Mouse (Mus musculus): Measurements from ENCODE around the gene Ice2. TPM values are rescaled to one million over a fixed set of nuclear protein-coding genes. Genes with fewer than 3 reads are reported as not detected.

Ice2 gene
- polyA plus RNA-seq, 1 experiment: 2.9 TPM

- no peak overlapping the region for H3K4me3 ChIP-seq (ENCODE audit: control insufficient read depth, low read depth, low read length)
Observed at GRCm38 (mm10) chr9:69457747-69458625, 60.3 kb downstream of the Ice2 start.

DNA sequence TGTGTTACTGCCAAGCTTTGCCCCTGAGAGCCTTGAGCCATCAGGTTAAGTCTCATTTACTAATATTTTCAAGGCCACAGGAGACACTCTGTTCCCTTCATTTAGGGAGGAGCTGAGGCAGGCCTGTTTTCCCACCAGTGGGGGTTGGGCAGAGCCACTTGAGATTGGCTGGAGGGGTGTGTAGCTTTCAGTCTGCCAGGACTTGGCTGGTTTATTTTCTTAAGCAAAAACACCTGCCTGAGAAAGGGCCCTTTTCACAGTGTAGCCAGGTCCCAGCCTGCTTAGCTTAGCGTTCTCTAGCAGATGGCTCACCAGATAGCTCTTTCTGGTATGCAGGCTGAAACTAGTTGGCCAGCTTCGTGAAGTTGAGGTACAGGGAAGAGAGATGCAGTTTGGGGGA is 61.3 kb downstream of the Ice2 start:
- Histone ChIP-seq H3K27ac (ENCODE audit: control insufficient read depth, insufficient read depth, low read depth, low read length) (peak overlapping the region; percentile 57), H3K4me1 (ENCODE audit: control insufficient read depth, insufficient read depth, low read length) (peaks cover 27% of the 10 kb centered on the region), H3K36me3 (ENCODE audit: control insufficient read depth, insufficient read depth, low read length) (no peaks in the 10 kb centered on the region)

More at GRCm38 (mm10) chr9:69457747-69458625, 60.3 kb downstream of the Ice2 start:
- no peak for TF ChIP-seq POLR2A (IDR thresholded peaks at IDR 0.05; ENCODE audit: control insufficient read depth, low read depth, low read length)
- no peak for TF ChIP-seq CTCF (IDR thresholded peaks at IDR 0.05; ENCODE audit: control insufficient read depth, insufficient read depth, insufficient replicate concordance, low read depth, low read length)
- peaks cover 32% of the 10 kb centered on the region for H3K4me1 ChIP-seq (ENCODE audit: control insufficient read depth, insufficient read depth, low read length)
- H3K27me3 ChIP-seq (ENCODE audit: control insufficient read depth, insufficient read depth, low read length): no peaks in the 10 kb centered on the region
- no peaks in the 10 kb centered on the region for H3K36me3 ChIP-seq (ENCODE audit: control insufficient read depth, insufficient read depth, low read length)
- H3K27ac ChIP-seq (ENCODE audit: control insufficient read depth, insufficient read depth, low read depth, low read length): peak overlapping the region; percentile 79

DNA sequence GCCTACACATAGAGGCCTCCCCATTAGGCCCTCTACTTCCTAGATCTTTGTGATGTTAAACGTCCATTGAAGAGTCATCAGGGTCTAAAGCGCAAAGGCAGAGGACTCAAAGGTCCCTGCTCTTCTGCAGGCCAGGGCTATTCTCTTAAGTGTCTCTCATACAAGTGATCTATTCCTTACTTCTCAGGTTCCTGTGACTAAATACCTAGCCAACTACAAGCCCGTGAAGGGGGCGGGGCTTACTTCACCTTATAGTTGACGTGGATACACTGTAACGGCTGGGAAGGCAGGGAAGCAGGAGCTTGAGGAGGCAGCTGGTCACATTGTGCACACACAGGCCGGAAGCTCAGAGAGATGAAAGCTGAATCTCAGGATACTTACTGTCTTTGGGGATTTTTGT is 62.2 kb downstream of the Ice2 start:
- H3K36me3 ChIP-seq (ENCODE audit: control insufficient read depth, insufficient read depth, low read length): no peaks in the 10 kb centered on the region
- peak overlapping the region; percentile 32 for H3K4me3 ChIP-seq (ENCODE audit: control insufficient read depth, low read depth, low read length)
- TF ChIP-seq POLR2A (IDR thresholded peaks at IDR 0.05; ENCODE audit: control insufficient read depth, low read depth, low read length) (peak; percentile 26; the same call in 1 of the 2 replicates), CTCF (IDR thresholded peaks at IDR 0.05; ENCODE audit: control insufficient read depth, insufficient read depth, insufficient replicate concordance, low read depth, low read length) (no peak)
- no peaks in the 10 kb centered on the region for H3K27me3 ChIP-seq (ENCODE audit: control insufficient read depth, insufficient read depth, low read length)
- H3K4me1 ChIP-seq (ENCODE audit: control insufficient read depth, insufficient read depth, low read length): peaks cover 26% of the 10 kb centered on the region
- H3K27ac ChIP-seq (ENCODE audit: control insufficient read depth, insufficient read depth, low read depth, low read length): peak overlapping the region; percentile 57

More for the DNA sequence above, 61.3 kb downstream of the Ice2 start:
- TF ChIP-seq POLR2A (IDR thresholded peaks at IDR 0.05; ENCODE audit: control insufficient read depth, low read depth, low read length): no peak
- no peak for TF ChIP-seq CTCF (IDR thresholded peaks at IDR 0.05; ENCODE audit: control insufficient read depth, insufficient read depth, insufficient replicate concordance, low read depth, low read length)
- no peak overlapping the region; the same call in 1 of the 2 replicates for H3K4me3 ChIP-seq (ENCODE audit: control insufficient read depth, low read depth, low read length)
- H3K27me3 ChIP-seq (ENCODE audit: control insufficient read depth, insufficient read depth, low read length): no peaks in the 10 kb centered on the region

DNA sequence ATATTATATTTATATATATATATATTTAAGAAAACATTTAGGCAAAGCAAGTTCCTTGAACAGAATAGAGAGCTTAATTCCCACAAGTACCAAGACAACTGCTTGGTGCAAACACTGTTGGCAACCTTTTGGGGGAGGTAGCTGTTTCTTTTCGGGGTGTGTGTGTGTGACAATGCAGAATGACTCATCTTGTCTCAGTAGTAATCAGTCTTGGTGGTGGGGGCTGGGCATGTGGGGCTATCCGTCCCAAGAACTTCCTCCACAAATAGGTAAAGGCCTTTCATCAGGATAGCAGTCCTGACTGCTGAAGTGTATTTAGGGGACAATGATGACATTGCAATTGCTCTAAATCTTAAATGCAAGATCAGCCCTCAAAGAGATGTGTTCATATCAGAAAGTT is 65.3 kb downstream of the Ice2 start:
- Histone ChIP-seq H3K36me3 (ENCODE audit: control insufficient read depth, insufficient read depth, low read length) (no peaks in the 10 kb centered on the region), H3K27ac (ENCODE audit: control insufficient read depth, insufficient read depth, low read depth, low read length) (no peak overlapping the region), H3K4me1 (ENCODE audit: control insufficient read depth, insufficient read depth, low read length) (peaks cover 21% of the 10 kb centered on the region), H3K27me3 (ENCODE audit: control insufficient read depth, insufficient read depth, low read length) (no peaks in the 10 kb centered on the region), H3K4me3 (ENCODE audit: control insufficient read depth, low read depth, low read length) (no peak overlapping the region)
- TF ChIP-seq POLR2A (IDR thresholded peaks at IDR 0.05; ENCODE audit: control insufficient read depth, low read depth, low read length): no peak
- TF ChIP-seq CTCF (IDR thresholded peaks at IDR 0.05; ENCODE audit: control insufficient read depth, insufficient read depth, insufficient replicate concordance, low read depth, low read length): no peak

- Histone ChIP-seq H3K36me3 (ENCODE audit: control insufficient read depth, insufficient read depth, low read length) (no peaks in the 10 kb centered on the region), H3K27me3 (ENCODE audit: control insufficient read depth, insufficient read depth, low read length) (no peaks in the 10 kb centered on the region), H3K4me1 (ENCODE audit: control insufficient read depth, insufficient read depth, low read length) (peaks cover 14% of the 10 kb centered on the region), H3K4me3 (ENCODE audit: control insufficient read depth, low read depth, low read length) (no peak overlapping the region), H3K27ac (ENCODE audit: control insufficient read depth, insufficient read depth, low read depth, low read length) (no peak overlapping the region)
- TF ChIP-seq POLR2A (IDR thresholded peaks at IDR 0.05; ENCODE audit: control insufficient read depth, low read depth, low read length): no peak
- TF ChIP-seq CTCF (IDR thresholded peaks at IDR 0.05; ENCODE audit: control insufficient read depth, insufficient read depth, insufficient replicate concordance, low read depth, low read length): no peak
Observed at GRCm38 (mm10) chr9:69464109-69464756, 66.5 kb downstream of the Ice2 start.

DNA sequence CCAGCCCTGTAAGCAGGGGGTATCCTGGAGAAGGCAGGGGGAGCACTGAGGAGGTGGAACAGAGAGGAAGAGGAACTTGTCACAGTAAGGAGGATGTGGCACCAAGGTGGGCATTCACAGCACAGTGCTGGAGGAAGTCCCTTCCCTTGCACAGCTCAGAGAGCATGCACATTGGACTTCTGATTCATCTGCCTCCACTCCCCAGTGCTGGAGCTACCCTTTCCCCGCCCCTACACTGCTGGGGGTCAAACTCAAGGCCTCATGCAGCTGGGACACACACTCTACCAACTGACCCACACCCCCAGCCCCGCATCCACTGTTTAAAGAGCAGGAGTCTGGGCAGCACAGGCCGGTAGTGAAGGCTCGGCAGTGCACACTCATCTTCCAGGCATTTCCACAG is 68.4 kb downstream of the Ice2 start:
- H3K36me3 ChIP-seq (ENCODE audit: control insufficient read depth, insufficient read depth, low read length): no peaks in the 10 kb centered on the region
- H3K27ac ChIP-seq (ENCODE audit: control insufficient read depth, insufficient read depth, low read depth, low read length): no peak overlapping the region
- H3K27me3 ChIP-seq (ENCODE audit: control insufficient read depth, insufficient read depth, low read length): no peaks in the 10 kb centered on the region
- H3K4me3 ChIP-seq (ENCODE audit: control insufficient read depth, low read depth, low read length): no peak overlapping the region
- peaks cover 4% of the 10 kb centered on the region for H3K4me1 ChIP-seq (ENCODE audit: control insufficient read depth, insufficient read depth, low read length)
- TF ChIP-seq CTCF (IDR thresholded peaks at IDR 0.05; ENCODE audit: control insufficient read depth, insufficient read depth, insufficient replicate concordance, low read depth, low read length): no peak
- TF ChIP-seq POLR2A (IDR thresholded peaks at IDR 0.05; ENCODE audit: control insufficient read depth, low read depth, low read length): no peak

DNA sequence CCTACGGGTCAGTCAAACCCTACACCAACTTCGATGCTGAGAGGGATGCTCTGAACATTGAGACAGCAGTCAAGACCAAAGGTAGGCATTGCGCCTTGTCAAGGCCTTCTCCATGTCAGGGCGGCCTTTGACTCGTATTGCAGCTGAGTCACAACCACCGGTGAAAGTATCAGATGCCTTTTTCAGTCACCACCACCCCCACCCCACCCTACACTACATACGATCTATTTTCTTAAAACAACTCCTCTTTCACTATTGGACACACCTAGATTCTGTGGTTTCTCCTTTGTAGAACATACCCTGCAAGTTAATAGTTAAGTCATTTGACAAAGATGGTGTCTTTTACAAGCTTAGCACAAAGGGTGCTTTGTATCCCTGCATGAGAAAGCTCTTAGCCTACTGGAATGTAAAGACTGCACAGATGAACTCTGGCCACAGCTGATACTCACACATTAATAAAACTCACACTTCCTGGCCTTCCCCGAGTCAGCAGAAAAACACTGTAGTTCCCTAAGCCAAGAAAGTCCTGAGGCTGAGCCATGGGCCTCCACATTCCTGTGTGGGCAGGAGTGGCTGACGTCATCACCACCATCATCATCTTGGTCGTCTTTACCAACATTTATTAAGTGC is 69.7 kb downstream of the Ice2 start:
- H3K4me1 ChIP-seq (ENCODE audit: control insufficient read depth, insufficient read depth, low read length): peaks cover 7% of the 10 kb centered on the region
- H3K4me3 ChIP-seq (ENCODE audit: control insufficient read depth, low read depth, low read length): no peak overlapping the region
- H3K36me3 ChIP-seq (ENCODE audit: control insufficient read depth, insufficient read depth, low read length): no peaks in the 10 kb centered on the region
- H3K27me3 ChIP-seq (ENCODE audit: control insufficient read depth, insufficient read depth, low read length): no peaks in the 10 kb centered on the region
- H3K27ac ChIP-seq (ENCODE audit: control insufficient read depth, insufficient read depth, low read depth, low read length): no peak overlapping the region
- TF ChIP-seq CTCF (IDR thresholded peaks at IDR 0.05; ENCODE audit: control insufficient read depth, insufficient read depth, insufficient replicate concordance, low read depth, low read length) (no peak), POLR2A (IDR thresholded peaks at IDR 0.05; ENCODE audit: control insufficient read depth, low read depth, low read length) (no peak)
